Mouse (Mus musculus): ENCODE measurements around the gene Cntn4. TPM values are rescaled to one million over a fixed set of nuclear protein-coding genes. Genes with fewer than 3 reads are reported as not detected.
"Not testable (repeated sequence)": the region's sequence is repeated elsewhere in the genome, so short reads cannot be mapped to it uniquely, and the experiment has no call there.

Cntn4 gene
- polyA plus RNA-seq, 1 experiment from 2014 or later: 4.4 TPM

DNA sequence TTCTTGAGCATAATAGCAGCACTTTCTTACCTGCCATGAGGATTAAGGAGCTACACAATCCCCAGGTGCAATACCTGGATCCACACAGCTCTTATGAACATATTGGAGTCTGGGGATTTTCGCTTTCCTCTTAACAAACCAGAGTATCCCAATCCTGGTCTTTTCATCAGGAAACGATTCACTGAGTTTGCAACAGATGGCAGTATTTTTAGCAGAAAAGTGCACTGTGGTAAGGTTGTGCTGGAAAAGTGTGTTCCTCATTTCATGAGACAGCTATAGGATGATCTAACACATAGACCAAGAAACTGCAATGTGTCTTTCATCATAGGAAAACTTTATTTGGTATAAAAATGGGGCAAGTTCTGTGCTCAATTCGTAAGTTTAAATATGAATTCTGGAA, 659.3 kb downstream of the Cntn4 start:
- no peak for ATAC-seq (ENCODE audit: low FRiP score, low TSS enrichment)

GRCm38 (mm10) chr6:106337829-106338228, 660.4 kb downstream of the Cntn4 start:
- Histone ChIP-seq H3K27ac (ENCODE audit: low read length) (no peak overlapping the region), H3K27me3 (ENCODE audit: insufficient read depth, low read length) (no peaks in the 10 kb centered on the region), H3K36me3 (ENCODE audit: insufficient read depth, low read length) (no peaks in the 10 kb centered on the region), H3K9ac (replicated peaks; ENCODE audit: low read length) (no peak overlapping the region), H3K4me3 (ENCODE audit: low read length) (no peak overlapping the region), H3K9me3 (ENCODE audit: low read length) (no peaks in the 10 kb centered on the region), H3K4me2 (replicated peaks; ENCODE audit: low read depth, low read length) (no peak overlapping the region), H3K4me1 (ENCODE audit: insufficient read depth, low read length) (no peaks in the 10 kb centered on the region)
- no peak for ATAC-seq (ENCODE audit: low FRiP score, low TSS enrichment)

More for the DNA sequence above, 659.3 kb downstream of the Cntn4 start:
- Histone ChIP-seq H3K27ac (ENCODE audit: low read length) (no peak overlapping the region), H3K9me3 (ENCODE audit: low read length) (no peaks in the 10 kb centered on the region), H3K4me1 (ENCODE audit: insufficient read depth, low read length) (no peaks in the 10 kb centered on the region), H3K4me3 (ENCODE audit: low read length) (no peak overlapping the region), H3K4me2 (replicated peaks; ENCODE audit: low read depth, low read length) (no peak overlapping the region), H3K27me3 (ENCODE audit: insufficient read depth, low read length) (no peaks in the 10 kb centered on the region), H3K36me3 (ENCODE audit: insufficient read depth, low read length) (no peaks in the 10 kb centered on the region), H3K9ac (replicated peaks; ENCODE audit: low read length) (no peak overlapping the region)
- 81% methylated on average over 3 of the region's 3 CpGs for WGBS

DNA sequence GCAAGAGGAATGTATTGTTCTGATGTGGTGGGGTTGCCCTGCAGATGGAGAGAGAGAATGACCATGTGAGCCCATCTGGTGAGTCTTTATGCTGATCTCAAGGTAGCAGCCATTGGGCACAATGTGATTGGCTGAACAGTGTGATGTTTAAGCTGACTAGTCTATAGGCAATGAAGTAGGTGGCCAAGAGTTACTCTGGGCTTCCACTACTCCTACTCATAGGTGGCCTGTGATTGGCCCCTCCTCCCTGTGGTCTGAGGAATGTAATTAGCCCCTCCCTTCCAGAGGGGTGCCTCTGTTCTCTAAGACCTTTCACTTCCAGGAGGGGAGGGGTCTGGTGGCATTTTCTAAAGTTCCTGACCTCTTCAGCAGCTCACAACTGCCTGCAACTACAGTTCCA, 663.7 kb downstream of the Cntn4 start:
- Histone ChIP-seq H3K9ac (replicated peaks; ENCODE audit: low read length) (no peak overlapping the region), H3K9me3 (ENCODE audit: low read length) (no peaks in the 10 kb centered on the region), H3K4me3 (ENCODE audit: low read length) (no peak overlapping the region), H3K27ac (ENCODE audit: low read length) (no peak overlapping the region), H3K4me1 (ENCODE audit: insufficient read depth, low read length) (no peaks in the 10 kb centered on the region), H3K27me3 (ENCODE audit: insufficient read depth, low read length) (no peaks in the 10 kb centered on the region), H3K36me3 (ENCODE audit: insufficient read depth, low read length) (no peaks in the 10 kb centered on the region), H3K4me2 (replicated peaks; ENCODE audit: low read depth, low read length) (no peak overlapping the region)
- ATAC-seq (ENCODE audit: low FRiP score, low TSS enrichment): no peak

DNA sequence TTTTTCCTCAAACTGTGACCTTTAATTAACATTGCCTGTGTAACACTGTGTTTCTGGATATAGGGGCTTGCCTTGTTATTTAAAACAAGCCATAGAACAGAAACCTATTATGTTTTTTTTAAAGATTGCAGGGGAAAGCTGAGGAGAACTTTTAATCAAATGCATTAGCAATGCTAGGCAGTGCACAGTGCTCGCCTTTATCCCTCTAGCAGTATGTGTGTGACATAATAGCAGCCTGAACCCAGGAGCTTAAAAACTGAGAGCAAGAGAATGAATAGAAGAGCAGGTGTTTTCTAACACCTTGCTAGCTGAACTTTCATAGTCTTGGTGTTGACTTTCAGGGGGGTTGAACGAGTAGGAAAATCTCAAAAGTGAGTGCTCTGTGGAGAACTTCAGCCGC, 672.6 kb downstream of the Cntn4 start:
- no peak for ATAC-seq (ENCODE audit: low FRiP score, low TSS enrichment)
- H3K4me2 ChIP-seq (replicated peaks; ENCODE audit: low read depth, low read length): no peak overlapping the region
- no peaks in the 10 kb centered on the region for H3K9me3 ChIP-seq (ENCODE audit: low read length)
- H3K4me3 ChIP-seq (ENCODE audit: low read length): no peak overlapping the region
- no peaks in the 10 kb centered on the region for H3K27me3 ChIP-seq (ENCODE audit: insufficient read depth, low read length)
- H3K36me3 ChIP-seq (ENCODE audit: insufficient read depth, low read length): no peaks in the 10 kb centered on the region
- peaks cover 16% of the 10 kb centered on the region for H3K4me1 ChIP-seq (ENCODE audit: insufficient read depth, low read length)
- no peak overlapping the region for H3K9ac ChIP-seq (replicated peaks; ENCODE audit: low read length)
- H3K27ac ChIP-seq (ENCODE audit: low read length): no peak overlapping the region
- WGBS: 20% methylated on average over 3 of the region's 3 CpGs

GRCm38 (mm10) chr6:106351389-106351788, 673.9 kb downstream of the Cntn4 start:
- no peak overlapping the region for H3K27ac ChIP-seq (ENCODE audit: low read length)
- no peak overlapping the region for H3K4me2 ChIP-seq (replicated peaks; ENCODE audit: low read depth, low read length)

DNA sequence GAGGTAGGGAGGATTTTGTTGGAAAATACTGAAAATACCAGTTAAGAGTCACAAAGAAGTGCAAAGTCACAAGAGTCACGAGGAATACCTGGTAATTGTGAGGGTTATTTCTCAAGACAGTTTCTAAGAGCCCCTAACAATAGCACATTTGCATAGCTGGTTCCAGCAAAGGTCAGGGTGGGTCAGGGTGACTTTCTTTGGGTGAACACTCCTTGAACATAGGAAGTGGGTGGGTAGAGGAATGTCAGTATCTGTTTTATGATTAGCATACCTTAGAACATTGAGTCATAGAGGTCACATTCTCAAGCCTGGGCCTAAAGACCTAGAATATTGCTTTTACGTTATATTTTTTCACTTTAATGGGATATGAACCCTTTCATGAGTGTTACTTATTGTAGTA, 681.3 kb downstream of the Cntn4 start:
- not testable (repeated sequence) for ATAC-seq (ENCODE audit: low FRiP score, low TSS enrichment)
- 81% methylated on average over 2 of the region's 2 CpGs for WGBS

More at GRCm38 (mm10) chr6:106351389-106351788, 673.9 kb downstream of the Cntn4 start:
- Histone ChIP-seq H3K27me3 (ENCODE audit: insufficient read depth, low read length) (no peaks in the 10 kb centered on the region), H3K9ac (replicated peaks; ENCODE audit: low read length) (no peak overlapping the region), H3K4me1 (ENCODE audit: insufficient read depth, low read length) (peaks cover 16% of the 10 kb centered on the region), H3K4me3 (ENCODE audit: low read length) (no peak overlapping the region), H3K36me3 (ENCODE audit: insufficient read depth, low read length) (no peaks in the 10 kb centered on the region), H3K9me3 (ENCODE audit: low read length) (no peaks in the 10 kb centered on the region)
- ATAC-seq (ENCODE audit: low FRiP score, low TSS enrichment): no peak
- WGBS: 49% methylated on average over 2 of the region's 2 CpGs

DNA sequence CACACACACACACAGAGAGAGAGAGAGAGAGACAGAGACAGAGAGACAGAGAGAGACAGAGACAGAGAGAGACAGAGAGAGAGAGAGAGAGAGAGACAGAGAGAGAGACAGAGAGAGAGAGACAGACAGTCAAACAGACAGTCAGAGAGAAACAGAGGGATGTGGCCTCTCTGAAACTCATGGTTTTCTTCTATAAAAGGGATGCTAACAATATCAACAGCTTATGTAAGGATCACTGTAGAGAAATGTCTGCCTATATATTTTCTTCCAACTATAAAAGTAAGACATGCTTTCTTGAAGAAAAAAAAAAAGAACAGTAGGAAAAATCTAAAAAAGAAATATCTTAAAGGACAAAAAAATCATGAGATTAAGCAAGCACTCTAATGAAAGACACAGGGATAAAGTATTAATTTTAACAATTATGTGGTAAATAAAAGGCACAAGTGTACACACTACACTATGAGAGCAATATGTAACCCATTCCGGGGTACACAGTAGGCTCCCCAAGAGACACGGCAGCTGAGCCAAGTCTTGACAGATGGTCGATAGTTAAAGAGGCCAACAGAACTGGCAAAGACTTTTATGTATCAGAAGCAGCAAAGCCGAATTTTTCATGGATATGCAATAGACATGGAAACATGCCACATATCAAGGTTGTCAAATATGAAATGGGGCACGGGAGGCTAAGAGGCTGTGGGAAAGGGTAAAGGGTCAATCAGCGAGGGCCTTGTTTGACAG, 704.0 kb downstream of the Cntn4 start:
- H3K4me1 ChIP-seq (ENCODE audit: insufficient read depth, low read length): no peaks in the 10 kb centered on the region
- 68% methylated on average over 6 of the region's 6 CpGs for WGBS

More for the DNA sequence above, 681.3 kb downstream of the Cntn4 start:
- not testable (repeated sequence) for H3K4me1 ChIP-seq (ENCODE audit: insufficient read depth, low read length); H3K9me3 ChIP-seq (ENCODE audit: low read length); H3K27ac ChIP-seq (ENCODE audit: low read length); H3K36me3 ChIP-seq (ENCODE audit: insufficient read depth, low read length); H3K9ac ChIP-seq (replicated peaks; ENCODE audit: low read length); H3K4me3 ChIP-seq (ENCODE audit: low read length); H3K27me3 ChIP-seq (ENCODE audit: insufficient read depth, low read length); H3K4me2 ChIP-seq (replicated peaks; ENCODE audit: low read depth, low read length)

DNA sequence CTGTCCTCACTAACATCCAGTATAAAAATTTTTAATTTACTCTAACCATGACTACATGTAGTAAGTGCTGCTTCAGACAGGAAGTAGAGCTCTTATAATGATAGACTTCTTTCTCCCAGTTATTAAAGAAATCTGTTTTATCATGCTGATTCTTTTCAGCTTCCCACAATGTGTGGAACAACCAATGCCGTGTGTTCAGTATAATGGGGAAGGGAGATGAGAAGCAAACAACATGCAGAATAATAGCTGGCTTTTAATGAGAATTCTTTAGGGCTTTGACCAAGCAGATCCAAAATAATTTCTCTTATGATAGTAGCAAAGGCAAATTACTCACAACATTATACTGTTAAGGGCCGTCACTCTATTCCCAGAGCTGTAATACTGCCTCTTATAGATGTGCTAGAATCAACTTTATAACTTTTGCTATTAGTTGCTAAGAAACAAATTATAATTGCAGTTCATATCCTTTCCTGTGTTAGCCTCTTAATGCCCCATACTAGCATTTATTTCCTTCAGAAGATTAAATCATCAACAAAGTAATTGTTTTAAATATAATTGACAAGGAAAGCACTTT, 710.5 kb downstream of the Cntn4 start:
- H3K4me1 ChIP-seq (ENCODE audit: insufficient read depth, low read length): no peaks in the 10 kb centered on the region
- no peak overlapping the region for H3K4me3 ChIP-seq (ENCODE audit: low read length)
- H3K36me3 ChIP-seq (ENCODE audit: insufficient read depth, low read length): no peaks in the 10 kb centered on the region
- no peak overlapping the region for H3K4me2 ChIP-seq (replicated peaks; ENCODE audit: low read depth, low read length)
- H3K27ac ChIP-seq (ENCODE audit: low read length): no peak overlapping the region
- H3K9me3 ChIP-seq (ENCODE audit: low read length): no peaks in the 10 kb centered on the region
- no peak for ATAC-seq (ENCODE audit: low FRiP score, low TSS enrichment)
- H3K9ac ChIP-seq (replicated peaks; ENCODE audit: low read length): no peak overlapping the region
- WGBS: 89% methylated on average over 2 of the region's 2 CpGs
- no peaks in the 10 kb centered on the region for H3K27me3 ChIP-seq (ENCODE audit: insufficient read depth, low read length)

More for the DNA sequence above, 704.0 kb downstream of the Cntn4 start:
- H3K27me3 ChIP-seq (ENCODE audit: insufficient read depth, low read length): no peaks in the 10 kb centered on the region
- no peaks in the 10 kb centered on the region for H3K9me3 ChIP-seq (ENCODE audit: low read length)
- no peak overlapping the region for H3K4me2 ChIP-seq (replicated peaks; ENCODE audit: low read depth, low read length)
- H3K4me3 ChIP-seq (ENCODE audit: low read length): no peak overlapping the region
- no peak for ATAC-seq (ENCODE audit: low FRiP score, low TSS enrichment)
- no peak overlapping the region for H3K27ac ChIP-seq (ENCODE audit: low read length)
- no peak overlapping the region for H3K9ac ChIP-seq (replicated peaks; ENCODE audit: low read length)
- no peaks in the 10 kb centered on the region for H3K36me3 ChIP-seq (ENCODE audit: insufficient read depth, low read length)

DNA sequence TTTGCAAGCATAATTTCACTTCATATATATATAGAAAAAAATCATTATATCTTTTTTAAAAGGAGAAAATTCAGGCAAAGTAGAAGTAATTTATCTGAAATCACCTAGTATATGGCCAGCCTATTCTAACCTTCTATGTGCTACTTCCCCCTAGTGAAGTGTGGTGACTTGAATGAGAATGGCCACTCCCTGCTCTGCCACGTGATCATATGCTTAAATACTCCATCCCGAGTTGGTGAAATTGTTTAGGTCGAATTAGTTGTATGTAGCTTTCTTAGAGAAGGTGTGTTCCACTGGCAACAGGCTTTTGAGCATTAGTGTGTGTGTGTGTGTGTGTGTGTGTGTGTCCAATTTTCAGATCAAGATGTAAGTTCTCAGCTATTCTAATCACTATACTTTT, 730.6 kb downstream of the Cntn4 start:
- H3K4me3 ChIP-seq (ENCODE audit: low read length): no peak overlapping the region
- no peak overlapping the region for H3K27ac ChIP-seq (ENCODE audit: low read length)
- no peak for ATAC-seq (ENCODE audit: low FRiP score, low TSS enrichment)
- no peaks in the 10 kb centered on the region for H3K4me1 ChIP-seq (ENCODE audit: insufficient read depth, low read length)
- no peaks in the 10 kb centered on the region for H3K36me3 ChIP-seq (ENCODE audit: insufficient read depth, low read length)
- no peaks in the 10 kb centered on the region for H3K27me3 ChIP-seq (ENCODE audit: insufficient read depth, low read length)
- no peak overlapping the region for H3K4me2 ChIP-seq (replicated peaks; ENCODE audit: low read depth, low read length)
- no peaks in the 10 kb centered on the region for H3K9me3 ChIP-seq (ENCODE audit: low read length)
- H3K9ac ChIP-seq (replicated peaks; ENCODE audit: low read length): no peak overlapping the region
- 83% methylated on average over 3 of the region's 3 CpGs for WGBS

GRCm38 (mm10) chr6:106408634-106409033, 731.2 kb downstream of the Cntn4 start:
- Histone ChIP-seq H3K27ac (ENCODE audit: low read length) (no peak overlapping the region), H3K27me3 (ENCODE audit: insufficient read depth, low read length) (no peaks in the 10 kb centered on the region), H3K9me3 (ENCODE audit: low read length) (no peaks in the 10 kb centered on the region), H3K9ac (replicated peaks; ENCODE audit: low read length) (no peak overlapping the region), H3K4me2 (replicated peaks; ENCODE audit: low read depth, low read length) (no peak overlapping the region), H3K36me3 (ENCODE audit: insufficient read depth, low read length) (no peaks in the 10 kb centered on the region), H3K4me1 (ENCODE audit: insufficient read depth, low read length) (no peaks in the 10 kb centered on the region), H3K4me3 (ENCODE audit: low read length) (no peak overlapping the region)
- ATAC-seq (ENCODE audit: low FRiP score, low TSS enrichment): no peak
- WGBS: 72% methylated on average over 3 of the region's 3 CpGs
